Mouse (Mus musculus): ENCODE data around the gene Actl10. TPM values are rescaled to one million over a fixed set of nuclear protein-coding genes. Genes with fewer than 3 reads are reported as not detected.

Actl10 gene
- total and polyA plus RNA-seq, 3 experiments: 0.35 to 0.79 TPM; not detected in 1

DNA sequence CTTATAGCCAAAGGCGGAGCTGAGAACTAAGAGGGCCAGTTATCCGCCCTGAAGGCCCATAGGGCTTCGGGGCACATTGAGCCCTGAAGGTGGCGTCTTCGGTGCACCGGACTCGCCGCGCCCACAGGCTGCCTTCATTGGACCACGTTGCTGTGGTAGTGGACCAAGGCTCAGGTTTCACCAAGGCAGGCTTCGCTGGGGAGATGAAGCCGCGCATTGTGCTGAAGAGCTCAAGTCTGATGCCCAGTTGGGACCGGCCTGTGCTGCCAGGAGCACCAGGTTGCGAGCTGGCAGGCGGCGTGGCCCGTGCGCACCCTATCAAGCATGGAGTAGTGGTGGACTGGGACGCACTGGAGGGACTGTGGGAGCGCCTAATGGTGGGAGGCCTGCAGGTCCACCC lies 351 bp downstream of the Actl10 start:
- no peaks in the 10 kb centered on the region; a peak in 1 of 4 replicates for H3K36me3 ChIP-seq (ENCODE audit: control insufficient read depth in 1 of 2, insufficient read depth in 2 of 2, low read length in 2 of 2)
- no peaks in the 10 kb centered on the region for H3K4me1 ChIP-seq (ENCODE audit: control insufficient read depth in 1 of 2, insufficient read depth in 2 of 2, low read length in 2 of 2)
- no peaks in the 10 kb centered on the region for H3K9me3 ChIP-seq (replicated peaks; ENCODE audit: insufficient read depth, low read length)
- H3K4me3 ChIP-seq (ENCODE audit: control insufficient read depth in 1 of 2, insufficient read depth in 1 of 2, low read depth in 2 of 2, low read length in 2 of 2): no peak overlapping the region
- no peak overlapping the region for H3K9ac ChIP-seq (ENCODE audit: control insufficient read depth, low read depth, low read length, poor library complexity, severe bottlenecking)
- TF ChIP-seq TAL1 (IDR thresholded peaks at IDR 0.05; ENCODE audit: low read length) (no peak), MAZ (IDR thresholded peaks at IDR 0.05; ENCODE audit: low read depth, low read length) (no peak), EP300 (IDR thresholded peaks at IDR 0.05; ENCODE audit: low read depth in 1 of 2, low read length in 2 of 2) (no peak), CTCF (IDR thresholded peaks at IDR 0.05 in 2 of 3, conservative IDR thresholded peaks at IDR 0.05 in 1 of 3; ENCODE audit: control insufficient read depth in 1 of 3, insufficient read depth in 1 of 3, low read depth in 2 of 3, low read length in 3 of 3, poor library complexity in 1 of 3, severe bottlenecking in 1 of 3) (no peak), E2F4 (IDR thresholded peaks at IDR 0.05; ENCODE audit: borderline replicate concordance, low read depth, low read length) (no peak), USF1 (IDR thresholded peaks at IDR 0.05; ENCODE audit: low read depth, low read length) (no peak)
- H3K27ac ChIP-seq (ENCODE audit: control insufficient read depth, low read depth, low read length): no peak overlapping the region
- no peak for DNase-seq (ENCODE audit: low read depth, low spot score)
- no peaks in the 10 kb centered on the region for H3K79me2 ChIP-seq (ENCODE audit: control insufficient read depth, insufficient read depth, low read length, poor library complexity)
- H3K27me3 ChIP-seq (ENCODE audit: control insufficient read depth in 1 of 2, insufficient read depth in 2 of 2, low read length in 2 of 2): no peaks in the 10 kb centered on the region

DNA sequence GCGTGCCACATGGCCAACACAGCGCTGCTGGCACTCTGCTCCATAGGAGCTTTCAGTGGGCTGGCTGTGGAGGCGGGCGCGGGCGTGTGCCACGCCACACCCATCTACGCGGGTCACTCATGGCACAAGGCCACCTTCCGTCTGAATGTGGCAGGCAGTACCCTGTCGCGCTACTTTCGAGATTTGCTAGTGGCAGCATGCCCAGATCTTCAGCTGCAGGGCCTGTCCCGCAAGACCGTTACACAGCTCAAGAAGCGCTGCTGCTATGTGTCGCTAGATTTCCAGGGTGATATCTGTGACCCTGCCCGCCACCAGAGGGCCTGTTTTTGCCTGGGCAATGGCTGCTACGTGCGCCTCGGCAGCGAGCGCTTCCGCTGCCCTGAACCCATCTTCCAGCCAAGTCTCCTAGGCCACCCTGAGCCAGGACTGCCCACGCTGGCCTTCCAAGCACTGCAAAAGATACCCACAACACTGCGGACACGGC lies 890 bp downstream of the Actl10 start:
- H3K9ac ChIP-seq (ENCODE audit: control insufficient read depth, low read depth, low read length, poor library complexity, severe bottlenecking): no peak overlapping the region
- no peaks in the 10 kb centered on the region for H3K9me3 ChIP-seq (replicated peaks; ENCODE audit: insufficient read depth, low read length)
- TF ChIP-seq SIN3A (IDR thresholded peaks at IDR 0.05; ENCODE audit: low read length) (no peak), MEF2A (IDR thresholded peaks at IDR 0.05; ENCODE audit: extremely low read depth, insufficient replicate concordance, low read depth, low read length, poor library complexity, severe bottlenecking) (no peak), ZNF384 (IDR thresholded peaks at IDR 0.05; ENCODE audit: low read depth, low read length) (no peak), TAL1 (IDR thresholded peaks at IDR 0.05; ENCODE audit: low read length) (no peak), USF1 (IDR thresholded peaks at IDR 0.05; ENCODE audit: low read depth, low read length) (no peak), TCF12 (IDR thresholded peaks at IDR 0.05; ENCODE audit: low read depth, low read length) (no peak), MYC (IDR thresholded peaks at IDR 0.05; ENCODE audit: low read depth, low read length) (no peak), CTCF (IDR thresholded peaks at IDR 0.05 in 2 of 3, conservative IDR thresholded peaks at IDR 0.05 in 1 of 3; ENCODE audit: control insufficient read depth in 1 of 3, insufficient read depth in 1 of 3, low read depth in 2 of 3, low read length in 3 of 3, poor library complexity in 1 of 3, severe bottlenecking in 1 of 3) (no peak), MAX (IDR thresholded peaks at IDR 0.05; ENCODE audit: low read length) (no peak), MAZ (IDR thresholded peaks at IDR 0.05; ENCODE audit: low read depth, low read length) (no peak), POLR2A (IDR thresholded peaks at IDR 0.05; ENCODE audit: control insufficient read depth in 1 of 2, insufficient read depth in 1 of 2, low read depth in 1 of 2, low read length in 2 of 2, poor library complexity in 1 of 2) (no peak), ZMIZ1 (IDR thresholded peaks at IDR 0.05; ENCODE audit: low read depth, low read length) (no peak), JUND (IDR thresholded peaks at IDR 0.05; ENCODE audit: low read depth, low read length) (no peak), E2F4 (IDR thresholded peaks at IDR 0.05; ENCODE audit: borderline replicate concordance, low read depth, low read length) (no peak), KAT2A (conservative IDR thresholded peaks at IDR 0.05; ENCODE audit: low read depth, low read length) (no peak), BHLHE40 (IDR thresholded peaks at IDR 0.05; ENCODE audit: borderline replicate concordance, low read depth, low read length) (no peak), UBTF (IDR thresholded peaks at IDR 0.05; ENCODE audit: borderline replicate concordance, insufficient read depth, low read depth, low read length) (no peak), GABPA (IDR thresholded peaks at IDR 0.05; ENCODE audit: low read depth, low read length) (no peak), CHD2 (IDR thresholded peaks at IDR 0.05; ENCODE audit: low read length) (no peak)
- peaks cover 0 to 5% of the 10 kb centered on the region in 2 experiments; a peak in 2 of 4 replicates for H3K4me1 ChIP-seq (ENCODE audit: control insufficient read depth in 1 of 2, insufficient read depth in 2 of 2, low read length in 2 of 2)
- no peak overlapping the region for H3K27ac ChIP-seq (ENCODE audit: control insufficient read depth, low read depth, low read length)
- H3K4me3 ChIP-seq (ENCODE audit: control insufficient read depth in 1 of 2, insufficient read depth in 1 of 2, low read depth in 2 of 2, low read length in 2 of 2): no peak overlapping the region
- peak; percentile 49 for DNase-seq (ENCODE audit: low read depth, low spot score)
- no peaks in the 10 kb centered on the region for H3K79me2 ChIP-seq (ENCODE audit: control insufficient read depth, insufficient read depth, low read length, poor library complexity)
- no peaks in the 10 kb centered on the region for H3K27me3 ChIP-seq (ENCODE audit: control insufficient read depth in 1 of 2, insufficient read depth in 2 of 2, low read length in 2 of 2)
- peaks cover 0 to 3% of the 10 kb centered on the region in 2 experiments; a peak in 3 of 4 replicates for H3K36me3 ChIP-seq (ENCODE audit: control insufficient read depth in 1 of 2, insufficient read depth in 2 of 2, low read length in 2 of 2)

Measured in MEL (cell line).